Mouse (Mus musculus): Measurements from ENCODE around the gene Ltbp4. TPM values are rescaled to one million over a fixed set of nuclear protein-coding genes. Genes with fewer than 3 reads are reported as not detected.

The Ltbp4 gene
- total and polyA plus RNA-seq, 3 experiments, result 0.43 to 2.6 (median 1.5) TPM

DNA sequence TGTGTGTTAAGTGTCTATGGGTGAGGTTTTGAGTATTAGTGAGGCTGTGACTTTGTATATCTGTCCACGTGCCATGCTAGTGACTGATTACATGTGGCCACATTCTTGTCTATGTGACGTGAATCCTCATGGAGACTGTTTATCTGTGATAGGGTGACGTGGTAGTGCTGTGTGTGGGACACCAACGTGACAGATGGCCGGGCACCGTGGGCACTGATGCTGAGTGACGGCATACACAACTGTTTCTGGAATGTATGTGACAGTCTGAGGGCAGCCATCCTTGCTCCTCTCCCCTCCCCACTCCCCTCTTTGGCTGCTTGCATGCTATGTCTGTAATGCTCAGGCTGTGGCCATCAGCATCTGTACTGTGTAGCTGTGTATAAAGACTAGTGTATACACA is 76.6 kb downstream of the Ltbp4 start:
- Histone ChIP-seq H3K27ac (ENCODE audit: insufficient read depth, low read depth) (no peak overlapping the region), H3K9me3 (replicated peaks; ENCODE audit: low read length) (no peaks in the 10 kb centered on the region), H3K4me3 (replicated peaks in 1 of 3; ENCODE audit: low read depth in 2 of 3, low read length in 2 of 3, poor library complexity in 1 of 3) (no peak overlapping the region), H3K27me3 (replicated peaks) (no peaks in the 10 kb centered on the region), H3K9ac (ENCODE audit: insufficient read depth, low read depth) (no peak overlapping the region), H3K36me3 (replicated peaks in 1 of 2; ENCODE audit: control insufficient read depth in 1 of 2, insufficient read depth in 1 of 2, low read length in 1 of 2) (peaks cover 0 to 30% of the 10 kb centered on the region in 2 experiments), H3K79me2 (replicated peaks; ENCODE audit: control insufficient read depth, extremely low read depth, insufficient read depth, poor library complexity, severe bottlenecking) (no peaks in the 10 kb centered on the region), H3K4me2 (ENCODE audit: insufficient read depth, low read depth, poor library complexity, severe bottlenecking) (no peak overlapping the region), H3K4me1 (ENCODE audit: control insufficient read depth in 1 of 2, insufficient read depth in 2 of 2) (peaks cover 5 to 16% of the 10 kb centered on the region in 2 experiments)
- dilution Hi-C loops (cut with MboI; ENCODE audit: extremely low pct_ligation_motif_present, extremely low pct_unique_long_range_greater_than_20kb, low sequenced_read_pairs), result no loop called here
- in situ Hi-C loops (cut with MboI; ENCODE audit: low pct_ligation_motif_present, low pct_unique_long_range_greater_than_20kb, low sequenced_read_pairs), result no loop called here
- TF ChIP-seq SIN3A (IDR thresholded peaks at IDR 0.05; ENCODE audit: low read length) (no peak), HCFC1 (IDR thresholded peaks at IDR 0.05; ENCODE audit: low read depth, low read length) (no peak)
- no peak for DNase-seq (ENCODE audit: extremely low read depth)

DNA sequence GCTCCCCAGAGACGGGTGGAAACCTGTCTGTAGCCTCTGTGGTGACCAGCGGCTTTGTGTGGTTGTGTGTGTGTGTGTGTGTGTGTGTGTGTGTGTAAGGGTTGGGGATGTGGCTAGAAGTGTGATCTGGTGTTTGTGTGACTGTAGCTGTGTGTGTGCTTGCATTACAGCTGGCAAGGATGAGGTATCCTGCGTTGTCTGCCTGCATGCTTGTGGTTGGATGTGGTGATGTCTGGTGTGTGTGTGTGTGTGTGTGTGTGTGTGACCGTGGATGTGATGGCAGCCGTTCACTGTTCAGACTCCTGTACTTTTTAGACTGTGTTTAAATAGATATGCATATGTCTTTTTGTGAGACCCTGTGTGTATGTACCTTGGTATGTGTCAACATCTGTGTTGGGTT is 77.7 kb downstream of the Ltbp4 start:
- Histone ChIP-seq H3K9me3 (replicated peaks; ENCODE audit: low read length) (no peaks in the 10 kb centered on the region), H3K36me3 (replicated peaks in 1 of 2; ENCODE audit: control insufficient read depth in 1 of 2, insufficient read depth in 1 of 2, low read length in 1 of 2) (peaks cover 0 to 40% of the 10 kb centered on the region in 2 experiments), H3K27me3 (replicated peaks) (no peaks in the 10 kb centered on the region), H3K4me1 (ENCODE audit: control insufficient read depth in 1 of 2, insufficient read depth in 2 of 2) (peaks cover 5 to 21% of the 10 kb centered on the region in 2 experiments), H3K4me3 (replicated peaks in 1 of 3; ENCODE audit: low read depth in 2 of 3, low read length in 2 of 3, poor library complexity in 1 of 3) (no peak overlapping the region), H3K79me2 (replicated peaks; ENCODE audit: control insufficient read depth, extremely low read depth, insufficient read depth, poor library complexity, severe bottlenecking) (no peaks in the 10 kb centered on the region), H3K4me2 (ENCODE audit: insufficient read depth, low read depth, poor library complexity, severe bottlenecking) (no peak overlapping the region), H3K27ac (ENCODE audit: insufficient read depth, low read depth) (no peak overlapping the region), H3K9ac (ENCODE audit: insufficient read depth, low read depth) (no peak overlapping the region)
- in situ Hi-C loops (cut with MboI; ENCODE audit: low pct_ligation_motif_present, low pct_unique_long_range_greater_than_20kb, low sequenced_read_pairs) (no loop called here), dilution Hi-C loops (cut with MboI; ENCODE audit: extremely low pct_ligation_motif_present, extremely low pct_unique_long_range_greater_than_20kb, low sequenced_read_pairs) (no loop called here)
- TF ChIP-seq RAD21 (IDR thresholded peaks at IDR 0.05; ENCODE audit: low read depth, low read length), result no peak
- TF ChIP-seq MAFK (IDR thresholded peaks at IDR 0.05; ENCODE audit: insufficient replicate concordance, low read length), result no peak
- no peak for TF ChIP-seq ELF1 (IDR thresholded peaks at IDR 0.05; ENCODE audit: low read depth, low read length)
- no peak for TF ChIP-seq EP300 (IDR thresholded peaks at IDR 0.05; ENCODE audit: low read length)
- no peak for TF ChIP-seq USF2 (conservative IDR thresholded peaks at IDR 0.05; ENCODE audit: low read depth, low read length)
- TF ChIP-seq ZNF384 (IDR thresholded peaks at IDR 0.05; ENCODE audit: low read depth, low read length), result no peak
- no peak for TF ChIP-seq E2F4 (IDR thresholded peaks at IDR 0.05; ENCODE audit: insufficient replicate concordance, low read depth, low read length)
- TF ChIP-seq NRF1 (IDR thresholded peaks at IDR 0.05; ENCODE audit: low read depth, low read length), result no peak
- no peak for TF ChIP-seq PAX5 (IDR thresholded peaks at IDR 0.05; ENCODE audit: low read length)
- TF ChIP-seq HCFC1 (IDR thresholded peaks at IDR 0.05; ENCODE audit: low read depth, low read length), result no peak
- no peak for TF ChIP-seq POLR2A (IDR thresholded peaks at IDR 0.05; ENCODE audit: low read depth, low read length)
- TF ChIP-seq RCOR1 (conservative IDR thresholded peaks at IDR 0.05; ENCODE audit: low read depth, low read length), result no peak
- no peak for TF ChIP-seq TCF12 (IDR thresholded peaks at IDR 0.05; ENCODE audit: low read depth, low read length)
- no peak for TF ChIP-seq IRF4 (IDR thresholded peaks at IDR 0.05; ENCODE audit: low read depth, low read length)
- TF ChIP-seq ETS1 (conservative IDR thresholded peaks at IDR 0.05; ENCODE audit: low read depth, low read length), result no peak
- TF ChIP-seq NELFE (IDR thresholded peaks at IDR 0.05; ENCODE audit: low read depth, low read length), result no peak
- no peak for TF ChIP-seq CTCF (conservative IDR thresholded peaks at IDR 0.05 in 1 of 2, IDR thresholded peaks at IDR 0.05 in 1 of 2; ENCODE audit: low read depth in 2 of 2, low read length in 2 of 2)
- no peak for TF ChIP-seq TBP (conservative IDR thresholded peaks at IDR 0.05; ENCODE audit: low read depth, low read length)
- no peak for TF ChIP-seq KAT2A (IDR thresholded peaks at IDR 0.05; ENCODE audit: insufficient replicate concordance, low read length)
- DNase-seq (ENCODE audit: extremely low read depth), result no peak
